Comparison of ENCODE assay signal across 28 mouse cellular contexts in the genomic region with DNA sequence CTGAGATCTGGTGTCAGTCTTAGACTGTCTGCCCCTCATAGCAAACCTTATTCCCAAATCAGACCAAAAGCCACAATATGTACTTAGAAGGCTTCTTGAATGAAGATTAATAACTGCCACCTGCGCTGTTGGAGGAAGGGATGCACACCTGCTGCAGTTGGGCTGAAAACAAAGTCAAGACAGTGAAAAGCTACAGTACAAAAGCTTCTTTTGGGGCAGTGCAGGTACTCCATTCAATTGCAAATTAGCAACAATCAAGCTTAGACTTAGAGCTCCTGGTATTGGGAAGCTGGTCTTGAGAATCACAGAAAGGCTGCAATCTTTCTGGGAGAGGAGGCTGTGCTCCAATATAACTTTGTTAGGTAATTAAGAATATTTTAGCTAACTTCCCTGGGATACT.
"Had no signal": no experiment of that assay in that cellular context is flagged by ENCODE, and none has a peak within 500 bp of the region (broad histone marks: within the 10 kb centered on the region; RNA-seq: fewer than 3 reads in every experiment).

No protein-coding gene starts in this region.

- DNase-seq: gastrocnemius, adult 2 months; gastrocnemius, postnatal 10 days; gastrocnemius, postnatal 25 days; heart, adult 2 months; heart, postnatal 4 days; kidney, adult 18-20 months; kidney, adult 8-10 months; kidney, postnatal 10 days; kidney, postnatal 25 days; kidney, postnatal 4 days; liver; liver, embryonic 13.5 days had no signal

- ATAC-seq: hindbrain, embryonic 16.5 days; inflammation-experienced regulatory T-cells, adult 6 months; intestine, embryonic 15.5 days; intestine, postnatal 0 days had no signal

- H3K4me1 ChIP-seq: heart, embryonic 13.5 days; heart, embryonic 15.5 days; hindbrain, embryonic 10.5 days; hindbrain, embryonic 12.5 days; intestine, embryonic 15.5 days; limb, embryonic 10.5 days; limb, embryonic 12.5 days; liver, embryonic 13.5 days; liver, embryonic 15.5 days had no signal

- H3K4me2 ChIP-seq: heart, embryonic 11.5 days; heart, embryonic 13.5 days; heart, embryonic 15.5 days; hindbrain, embryonic 12.5 days; hindbrain, embryonic 14.5 days; intestine, embryonic 15.5 days; limb, embryonic 12.5 days; liver, embryonic 11.5 days; liver, embryonic 13.5 days; liver, embryonic 15.5 days had no signal

- H3K9ac ChIP-seq: heart, embryonic 13.5 days; heart, embryonic 15.5 days; hindbrain, embryonic 12.5 days; hindbrain, embryonic 14.5 days; intestine, embryonic 15.5 days; limb, embryonic 12.5 days; liver, embryonic 13.5 days; liver, embryonic 15.5 days had no signal

- H3K36me3 ChIP-seq: heart, embryonic 13.5 days; heart, embryonic 15.5 days; hindbrain, embryonic 10.5 days; hindbrain, embryonic 12.5 days; intestine, embryonic 15.5 days; limb, embryonic 10.5 days; limb, embryonic 12.5 days; liver, embryonic 13.5 days; liver, embryonic 15.5 days had no signal

- H3K9me3 ChIP-seq: heart, embryonic 15.5 days; hindbrain, embryonic 12.5 days; limb, embryonic 10.5 days; liver, embryonic 13.5 days; liver, embryonic 15.5 days had no signal

- H3K27ac ChIP-seq: gastrocnemius, adult 2 months; heart, adult 2 months; heart, embryonic 13.5 days; heart, embryonic 15.5 days; hindbrain, embryonic 10.5 days; hindbrain, embryonic 12.5 days; hindbrain, embryonic 14.5 days; intestine, embryonic 15.5 days; layer of hippocampus, adult 2 months; left cerebral cortex, adult 2 months; limb, embryonic 10.5 days; limb, embryonic 12.5 days; liver, embryonic 13.5 days; liver, embryonic 15.5 days had no signal

- H3K27me3 ChIP-seq: heart, embryonic 13.5 days; heart, embryonic 15.5 days; hindbrain, embryonic 12.5 days; intestine, embryonic 15.5 days; limb, embryonic 12.5 days; liver, embryonic 13.5 days; liver, embryonic 15.5 days had no signal

- H3K4me3 ChIP-seq: gastrocnemius, adult 2 months; heart, adult 2 months; heart, embryonic 13.5 days; heart, embryonic 15.5 days; hindbrain, embryonic 10.5 days; hindbrain, embryonic 12.5 days; intestine, embryonic 15.5 days; layer of hippocampus, adult 2 months; left cerebral cortex, adult 2 months; limb, embryonic 10.5 days; limb, embryonic 12.5 days; liver, embryonic 13.5 days; liver, embryonic 15.5 days had no signal
